Mouse (Mus musculus) spleen, adult 18-20 months (tissue): ENCODE results near the gene Zfp36.

Experiments
- DNase-seq, 2 experiments: peaks; one replicate each; pipeline ENCODE4 v3.0.0; 2022; ENCODE audit warnings: mixed read lengths in 2 of 2

The Zfp36 gene

GRCm38 (mm10) chr7:28335471-28335870, 44.6 kb downstream of the Zfp36 start:
- no peak for DNase-seq

GRCm38 (mm10) chr7:28334534-28334933, 45.5 kb downstream of the Zfp36 start:
- DNase-seq, result no peak

GRCm38 (mm10) chr7:28328260-28328659, 51.8 kb downstream of the Zfp36 start:
- no peak for DNase-seq
